Mouse (Mus musculus) heart, embryonic 10.5 days (tissue): Measurements from ENCODE around the gene Arl16. TPM values are rescaled to one million over a fixed set of nuclear protein-coding genes. Genes with fewer than 3 reads are reported as not detected.
"Not testable (repeated sequence)": the region's sequence is repeated elsewhere in the genome, so short reads cannot be mapped to it uniquely, and the experiment has no call there.

Source experiments
- DNase-seq: peaks from one replicate; pipeline ENCODE4 v3.0.0-alpha.2; 2017; ENCODE audit warnings: low spot score
- H3K27ac ChIP-seq: fragments of 300-500 bp; sonication (generic); 2 replicates; pipeline ENCODE4 v1.5.1; 2016; ENCODE audit warnings: mild to moderate bottlenecking
- H3K27me3 ChIP-seq: fragments of 300-500 bp; sonication (generic); 2 replicates; pipeline ENCODE4 v1.6.1; 2016; ENCODE audit warnings: mild to moderate bottlenecking; ENCODE audit not compliant: poor library complexity, insufficient read depth, severe bottlenecking
- H3K36me3 ChIP-seq: fragments of 300-500 bp; sonication (generic); 2 replicates; pipeline ENCODE4 v1.6.1; 2016; ENCODE audit warnings: mild to moderate bottlenecking, moderate library complexity
- H3K4me1 ChIP-seq: fragments of 300-500 bp; sonication (generic); 2 replicates; pipeline ENCODE4 v1.6.1; 2016; ENCODE audit warnings: mild to moderate bottlenecking
- H3K4me3 ChIP-seq: fragments of 300-500 bp; sonication (generic); 2 replicates; pipeline ENCODE4 v1.5.1; 2016; ENCODE audit warnings: mild to moderate bottlenecking, moderate library complexity
- H3K9me3 ChIP-seq: fragments of 300-500 bp; sonication (generic); 2 replicates; pipeline ENCODE4 v1.6.1; 2016; ENCODE audit warnings: mild to moderate bottlenecking, moderate library complexity
- WGBS: fragments of 180-500 bp; shearing (Covaris S2); methylation state at CpG from one replicate; pipeline ENCODE4 v1.1.7; 2016; 5-methylcytosine and 5-hydroxymethylcytosine counted together
- polyA plus RNA-seq: library from polyadenylated mRNA; unstranded; fragments of >200 nt; fragmentation: Nextera tagmentation; extraction: Ambion mirVana; gene quantifications from 2 replicates; pipeline ENCODE4 v1.2.1, GENCODE M21; 2016

Arl16 gene
- 46.0 and 52.2 TPM in 2 replicates for polyA plus RNA-seq

DNA sequence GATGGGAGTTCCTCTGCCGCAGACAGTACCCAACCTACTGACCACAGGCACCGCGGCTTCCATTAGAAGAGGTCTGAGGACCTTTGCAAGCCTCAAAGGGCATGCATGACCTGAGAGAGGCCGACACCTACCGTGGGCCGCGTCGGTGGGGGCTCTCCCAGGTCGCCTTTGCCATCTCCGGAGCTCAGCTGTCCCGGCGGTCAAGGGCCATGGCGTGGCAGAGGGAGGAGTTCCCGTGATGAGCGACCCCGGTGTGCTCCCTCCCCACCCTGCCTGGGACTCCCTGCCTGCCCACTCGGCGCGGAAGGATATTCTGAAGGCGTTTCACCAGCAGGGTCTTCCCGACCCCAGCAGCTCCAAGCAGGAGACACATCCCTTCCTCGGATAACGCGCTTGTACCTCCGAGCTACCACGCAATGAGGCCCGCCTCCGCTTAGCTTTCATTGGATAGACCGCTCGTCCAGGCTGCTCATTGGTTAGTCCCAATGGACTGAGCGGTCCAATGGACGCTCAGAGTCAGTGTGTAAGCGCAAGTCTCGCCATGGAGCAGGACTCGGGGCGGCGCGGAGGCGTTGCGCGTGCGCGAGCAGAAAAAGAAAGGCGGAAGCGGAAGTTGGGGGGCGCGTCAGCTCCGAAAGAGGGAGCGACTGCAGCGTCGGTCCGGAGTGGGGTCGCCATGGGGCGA is at the start of gene Arl16:
TSS of gene Arl16 (minus strand) at position 557 of the 685 bp plus-strand sequence.
- WGBS, result under 1% methylated on average over 54 of the region's 54 CpGs
- DNase-seq, result peak; percentile 100
- Histone ChIP-seq H3K4me3 (peak within 1 kb of the TSS; percentile 90), H3K36me3 (peaks cover 67% of the 10 kb centered on the region), H3K4me1 (peaks cover 21% of the 10 kb centered on the region), H3K9me3 (no peaks in the 10 kb centered on the region), H3K27ac (peak within 1 kb of the TSS; percentile 82), H3K27me3 (no peaks in the 10 kb centered on the region)

GRCm38 (mm10) chr11:120517147-120517546 is 49.7 kb upstream of the Arl16 start:
- no peaks in the 10 kb centered on the region for H3K9me3 ChIP-seq
- 80% methylated on average over 4 of the region's 4 CpGs for WGBS
- H3K4me3 ChIP-seq, result no peak overlapping the region
- H3K27me3 ChIP-seq, result 0 out of 2 replicates have a peak, but pooled peaks cover 6% of the 10 kb centered on the region
- no peak for DNase-seq
- H3K4me1 ChIP-seq, result peaks cover 27% of the 10 kb centered on the region
- H3K27ac ChIP-seq, result no peak overlapping the region
- H3K36me3 ChIP-seq, result no peaks in the 10 kb centered on the region

GRCm38 (mm10) chr11:120515611-120516010 is 48.2 kb upstream of the Arl16 start:
- 0 out of 2 replicates have a peak, but pooled peaks cover 6% of the 10 kb centered on the region for H3K27me3 ChIP-seq
- 19% methylated on average over 17 of the region's 17 CpGs for WGBS
- H3K4me3 ChIP-seq, result no peak overlapping the region
- H3K36me3 ChIP-seq, result no peaks in the 10 kb centered on the region
- peak overlapping the region; percentile 4; the same call in 1 of the 2 replicates for H3K27ac ChIP-seq
- H3K9me3 ChIP-seq, result no peaks in the 10 kb centered on the region
- peak; percentile 93 for DNase-seq
- peaks cover 24% of the 10 kb centered on the region for H3K4me1 ChIP-seq

GRCm38 (mm10) chr11:120514262-120514661 is 46.9 kb upstream of the Arl16 start:
- WGBS, result 95% methylated on average over 2 of the region's 2 CpGs
- H3K4me3 ChIP-seq, H3K27ac ChIP-seq, DNase-seq, H3K27me3 ChIP-seq, H3K9me3 ChIP-seq, H3K36me3 ChIP-seq: not testable (repeated sequence)
- peaks cover 24% of the 10 kb centered on the region for H3K4me1 ChIP-seq

- peaks cover 19% of the 10 kb centered on the region for H3K4me1 ChIP-seq
- WGBS, result 52% methylated on average over 6 of the region's 6 CpGs
- no peak overlapping the region for H3K27ac ChIP-seq
- no peak for DNase-seq
- H3K9me3 ChIP-seq, result no peaks in the 10 kb centered on the region
- no peak overlapping the region for H3K4me3 ChIP-seq
- 0 out of 2 replicates have a peak, but pooled peaks cover 6% of the 10 kb centered on the region for H3K27me3 ChIP-seq
- no peaks in the 10 kb centered on the region for H3K36me3 ChIP-seq
These were observed 45.5 kb upstream of the Arl16 start for GRCm38 (mm10) chr11:120512790-120513453.

DNA sequence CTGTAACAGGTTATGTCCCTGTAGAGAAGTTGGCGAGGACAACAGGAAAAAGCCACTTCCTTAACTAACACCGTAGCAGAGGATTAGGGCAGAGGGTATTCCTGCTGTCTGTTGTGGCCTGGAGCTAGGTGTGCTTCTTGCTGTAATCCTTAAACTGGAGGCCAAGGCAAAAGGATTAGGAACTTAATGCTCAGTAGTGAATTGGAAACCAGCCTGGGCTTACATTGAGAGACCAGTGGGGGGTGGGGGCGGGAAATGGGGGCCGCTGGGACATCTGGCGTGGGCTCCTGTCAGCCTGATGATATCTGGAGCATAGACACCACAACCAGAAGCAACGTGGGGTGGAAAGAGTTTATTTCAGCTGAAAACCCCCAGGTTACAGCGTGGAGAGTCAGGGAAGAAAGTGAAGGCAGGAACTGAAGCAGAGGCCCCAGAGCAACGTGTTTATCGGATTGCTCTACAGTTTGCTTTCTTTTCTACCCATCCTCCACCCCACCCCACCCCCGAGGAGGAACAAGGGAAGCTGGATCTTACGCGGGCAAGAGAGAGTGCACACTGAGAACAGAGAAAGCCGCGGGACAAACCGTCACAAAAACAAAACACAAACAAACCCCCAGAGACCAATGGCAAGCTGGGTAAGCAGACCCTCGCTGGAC is 43.1 kb upstream of the Arl16 start:
- no peaks in the 10 kb centered on the region for H3K36me3 ChIP-seq
- H3K4me3 ChIP-seq, result peak overlapping the region; percentile 52
- no peaks in the 10 kb centered on the region for H3K27me3 ChIP-seq
- H3K27ac ChIP-seq, result peak overlapping the region; percentile 85
- peaks cover 18% of the 10 kb centered on the region for H3K4me1 ChIP-seq
- 6% methylated on average over 16 of the region's 16 CpGs for WGBS
- H3K9me3 ChIP-seq, result no peaks in the 10 kb centered on the region
- no peak for DNase-seq

GRCm38 (mm10) chr11:120509940-120510339 is 42.5 kb upstream of the Arl16 start:
- Histone ChIP-seq H3K4me3 (peak overlapping the region; percentile 52; the same call in 1 of the 2 replicates), H3K27ac (peak overlapping the region; percentile 85), H3K9me3 (no peaks in the 10 kb centered on the region), H3K36me3 (no peaks in the 10 kb centered on the region), H3K4me1 (peaks cover 16% of the 10 kb centered on the region), H3K27me3 (no peaks in the 10 kb centered on the region)
- DNase-seq, result no peak
- 37% methylated on average over 4 of the region's 4 CpGs for WGBS

DNA sequence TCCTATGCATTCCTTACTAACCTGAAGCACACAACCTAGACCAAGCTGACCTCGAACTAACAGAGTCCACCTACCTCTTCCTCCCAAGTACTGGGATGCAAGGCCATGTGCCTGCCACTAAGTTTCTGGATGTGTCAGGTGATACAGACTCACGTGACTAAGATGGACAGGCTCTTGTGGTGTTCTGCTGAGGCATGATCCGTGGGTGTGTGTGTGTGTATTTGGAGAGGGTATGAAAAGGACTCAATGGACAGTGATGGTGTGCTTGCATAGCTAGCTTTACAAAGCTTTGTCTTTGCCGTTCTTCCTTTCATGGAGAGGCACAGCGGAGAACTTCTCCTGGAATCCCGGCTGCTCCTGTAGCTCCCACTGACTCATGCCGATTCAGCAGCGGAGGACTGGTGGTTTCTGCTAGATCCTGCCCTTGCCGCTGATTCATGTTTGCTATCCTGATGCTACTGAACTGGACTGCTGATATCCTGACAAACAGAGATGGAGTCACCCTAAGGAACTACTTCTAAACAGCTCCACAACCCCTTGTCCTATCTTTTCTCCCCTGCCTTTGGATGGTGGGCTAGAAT is 41.0 kb upstream of the Arl16 start:
- no peaks in the 10 kb centered on the region for H3K27me3 ChIP-seq
- H3K4me3 ChIP-seq, result no peak overlapping the region
- H3K36me3 ChIP-seq, result no peaks in the 10 kb centered on the region
- no peaks in the 10 kb centered on the region for H3K9me3 ChIP-seq
- 77% methylated on average over 9 of the region's 9 CpGs for WGBS
- no peak for DNase-seq
- H3K27ac ChIP-seq, result no peak overlapping the region
- peaks cover 16% of the 10 kb centered on the region for H3K4me1 ChIP-seq

GRCm38 (mm10) chr11:120507611-120508289 is 40.3 kb upstream of the Arl16 start:
- Histone ChIP-seq H3K36me3 (no peaks in the 10 kb centered on the region), H3K4me1 (peaks cover 16% of the 10 kb centered on the region), H3K4me3 (no peak overlapping the region), H3K9me3 (no peaks in the 10 kb centered on the region), H3K27ac (no peak overlapping the region), H3K27me3 (no peaks in the 10 kb centered on the region)
- no peak for DNase-seq
- WGBS, result 72% methylated on average over 13 of the region's 13 CpGs

DNA sequence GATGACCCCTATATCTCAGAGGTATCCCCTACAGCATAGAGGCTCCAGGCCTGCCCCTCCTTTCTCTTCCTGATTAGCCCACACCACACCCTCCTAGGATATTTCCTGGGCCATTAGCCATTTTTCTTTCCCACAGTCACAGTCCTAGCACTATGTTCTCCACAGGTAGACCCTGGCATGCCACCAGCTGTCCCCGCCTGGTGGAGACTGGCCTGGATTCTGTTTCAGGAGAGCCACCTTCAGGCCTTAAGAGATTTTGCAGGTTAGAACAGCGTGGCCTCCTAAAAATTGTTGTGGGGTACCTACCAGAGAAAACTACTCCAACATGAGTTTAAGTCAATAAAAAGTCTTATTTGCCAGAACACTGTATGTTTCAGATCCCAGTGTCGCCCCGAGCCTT is 39.5 kb upstream of the Arl16 start:
- H3K4me3 ChIP-seq, result no peak overlapping the region
- H3K36me3 ChIP-seq, result no peaks in the 10 kb centered on the region
- H3K4me1 ChIP-seq, result peaks cover 16% of the 10 kb centered on the region
- H3K27me3 ChIP-seq, result no peaks in the 10 kb centered on the region
- DNase-seq, result no peak
- 52% methylated on average over 4 of the region's 4 CpGs for WGBS
- no peaks in the 10 kb centered on the region for H3K9me3 ChIP-seq
- no peak overlapping the region for H3K27ac ChIP-seq

- 89% methylated on average over 3 of the region's 3 CpGs for WGBS
- Histone ChIP-seq H3K4me1 (peaks cover 13% of the 10 kb centered on the region), H3K9me3 (no peaks in the 10 kb centered on the region), H3K36me3 (no peaks in the 10 kb centered on the region), H3K27ac (no peak overlapping the region), H3K4me3 (no peak overlapping the region), H3K27me3 (no peaks in the 10 kb centered on the region)
- no peak for DNase-seq
These were observed 38.3 kb upstream of the Arl16 start for GRCm38 (mm10) chr11:120505661-120506060.

DNA sequence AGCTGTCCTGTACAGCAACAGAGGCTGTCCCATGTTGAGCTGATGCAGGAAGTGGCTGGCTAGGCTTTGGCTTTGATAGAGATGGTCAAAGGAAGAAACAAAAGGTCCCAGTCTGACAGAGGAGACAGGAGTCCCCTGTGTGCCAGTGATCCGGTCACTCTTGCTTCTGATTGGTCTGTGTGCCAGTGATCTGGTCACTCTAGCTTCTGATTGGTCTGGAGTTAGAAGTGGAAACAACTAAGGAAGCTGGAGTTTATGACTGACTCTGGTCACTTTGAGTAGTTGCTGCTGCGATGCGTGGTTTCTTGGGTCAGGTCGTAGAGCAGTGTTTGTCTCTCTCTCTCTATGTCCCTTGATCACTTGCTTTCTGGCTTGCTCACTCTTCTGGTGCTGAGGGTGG is 34.3 kb upstream of the Arl16 start:
- H3K4me3 ChIP-seq, result no peak overlapping the region
- H3K27ac ChIP-seq, result no peak overlapping the region
- no peaks in the 10 kb centered on the region for H3K27me3 ChIP-seq
- 87% methylated on average over 4 of the region's 4 CpGs for WGBS
- no peaks in the 10 kb centered on the region for H3K9me3 ChIP-seq
- DNase-seq, result no peak
- H3K4me1 ChIP-seq, result peaks cover 8% of the 10 kb centered on the region; the same call in 1 of the 2 replicates
- peaks cover 26% of the 10 kb centered on the region for H3K36me3 ChIP-seq
